Mouse (Mus musculus): ENCODE measurements at regions not wholly inside any gene's neighbourhood (a gene's known extent, or its start where the extent isn't known, plus 50 kb on each side); places are given as distances from the start of the nearest gene placed in this dataset.

DNA sequence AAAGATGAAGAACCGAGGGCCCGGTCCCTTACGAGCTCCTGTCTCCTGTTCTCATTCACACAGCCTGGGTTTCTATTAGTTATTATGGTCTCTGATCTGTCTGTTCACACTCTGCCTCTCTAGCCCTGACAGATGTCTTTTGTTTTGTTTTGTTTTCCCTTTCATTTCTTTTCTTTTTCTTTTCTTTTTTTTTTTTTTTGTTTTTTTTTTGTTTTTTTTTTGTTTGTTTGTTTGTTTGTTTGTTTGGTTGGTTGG, 55.8 kb upstream of the Cpm start:
- 78% methylated on average over 3 of the region's 3 CpGs for WGBS
- ATAC-seq (ENCODE audit: low read depth): no peak
- Histone ChIP-seq H3K9ac (replicated peaks; ENCODE audit: low read depth, low read length) (no peak overlapping the region), H3K9me3 (ENCODE audit: control insufficient read depth, low read length) (no peaks in the 10 kb centered on the region), H3K27me3 (ENCODE audit: control insufficient read depth, insufficient read depth, low read length) (no peaks in the 10 kb centered on the region), H3K4me1 (ENCODE audit: control insufficient read depth, insufficient read depth, low read length) (peaks cover 7% of the 10 kb centered on the region), H3K4me2 (ENCODE audit: low read depth, low read length) (no peak overlapping the region), H3K36me3 (ENCODE audit: control insufficient read depth, insufficient read depth, low read length) (no peaks in the 10 kb centered on the region), H3K27ac (ENCODE audit: low read depth, low read length) (no peak overlapping the region), H3K4me3 (ENCODE audit: low read depth, low read length) (no peak overlapping the region)

- ATAC-seq (ENCODE audit: low read depth): no peak
- Histone ChIP-seq H3K36me3 (ENCODE audit: control insufficient read depth, insufficient read depth, low read length) (no peaks in the 10 kb centered on the region), H3K27me3 (ENCODE audit: control insufficient read depth, insufficient read depth, low read length) (no peaks in the 10 kb centered on the region), H3K27ac (ENCODE audit: low read depth, low read length) (no peak overlapping the region), H3K9ac (replicated peaks; ENCODE audit: low read depth, low read length) (no peak overlapping the region), H3K9me3 (ENCODE audit: control insufficient read depth, low read length) (no peaks in the 10 kb centered on the region), H3K4me3 (ENCODE audit: low read depth, low read length) (no peak overlapping the region), H3K4me1 (ENCODE audit: control insufficient read depth, insufficient read depth, low read length) (peaks cover 7% of the 10 kb centered on the region), H3K4me2 (ENCODE audit: low read depth, low read length) (no peak overlapping the region)
- WGBS: 49% methylated on average over 13 of the region's 13 CpGs
Measured at GRCm38 (mm10) chr10:117572746-117573595, 56.3 kb upstream of the Cpm start.

DNA sequence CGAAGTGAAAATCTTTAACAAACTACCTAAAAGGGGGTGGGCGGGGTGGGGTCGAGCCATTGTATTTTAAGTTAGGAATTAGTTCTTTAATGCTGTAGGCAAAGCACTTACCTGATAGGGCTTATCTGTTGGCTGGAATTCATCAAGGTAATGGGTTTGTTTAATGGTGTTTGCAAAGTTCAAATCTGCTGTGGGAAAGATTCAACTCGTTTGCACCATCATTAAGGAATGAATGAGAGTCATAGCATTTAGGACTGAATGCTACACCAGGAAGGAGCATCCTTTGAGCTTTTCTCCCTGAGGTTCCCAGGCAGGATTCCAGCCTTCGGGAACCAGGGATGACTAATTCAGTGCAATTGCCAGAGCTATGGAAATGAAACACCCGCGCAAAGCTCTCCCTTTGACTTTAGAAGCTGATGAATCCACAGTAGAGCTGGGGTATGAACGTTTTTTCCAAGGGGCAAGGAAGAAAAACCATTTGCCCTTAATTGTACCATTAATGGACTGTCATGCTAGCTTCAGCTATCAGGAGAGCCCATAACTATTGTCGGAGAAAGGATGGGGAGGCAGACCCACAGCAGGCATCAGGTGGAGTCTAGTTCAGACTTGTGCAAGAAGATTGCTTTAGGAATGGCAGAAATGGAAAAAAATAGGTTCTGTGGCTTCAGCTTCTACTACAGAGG, 57.3 kb upstream of the Cpm start:
- peaks cover 7% of the 10 kb centered on the region for H3K4me1 ChIP-seq (ENCODE audit: control insufficient read depth, insufficient read depth, low read length)
- peak overlapping the region; percentile 71 for H3K4me2 ChIP-seq (ENCODE audit: low read depth, low read length)
- ATAC-seq (ENCODE audit: low read depth): no peak
- H3K4me3 ChIP-seq (ENCODE audit: low read depth, low read length): no peak overlapping the region
- WGBS: 6% methylated on average over 9 of the region's 9 CpGs
- no peaks in the 10 kb centered on the region for H3K9me3 ChIP-seq (ENCODE audit: control insufficient read depth, low read length)
- no peak overlapping the region for H3K9ac ChIP-seq (replicated peaks; ENCODE audit: low read depth, low read length)
- H3K27me3 ChIP-seq (ENCODE audit: control insufficient read depth, insufficient read depth, low read length): no peaks in the 10 kb centered on the region
- H3K27ac ChIP-seq (ENCODE audit: low read depth, low read length): no peak overlapping the region
- no peaks in the 10 kb centered on the region for H3K36me3 ChIP-seq (ENCODE audit: control insufficient read depth, insufficient read depth, low read length)

DNA sequence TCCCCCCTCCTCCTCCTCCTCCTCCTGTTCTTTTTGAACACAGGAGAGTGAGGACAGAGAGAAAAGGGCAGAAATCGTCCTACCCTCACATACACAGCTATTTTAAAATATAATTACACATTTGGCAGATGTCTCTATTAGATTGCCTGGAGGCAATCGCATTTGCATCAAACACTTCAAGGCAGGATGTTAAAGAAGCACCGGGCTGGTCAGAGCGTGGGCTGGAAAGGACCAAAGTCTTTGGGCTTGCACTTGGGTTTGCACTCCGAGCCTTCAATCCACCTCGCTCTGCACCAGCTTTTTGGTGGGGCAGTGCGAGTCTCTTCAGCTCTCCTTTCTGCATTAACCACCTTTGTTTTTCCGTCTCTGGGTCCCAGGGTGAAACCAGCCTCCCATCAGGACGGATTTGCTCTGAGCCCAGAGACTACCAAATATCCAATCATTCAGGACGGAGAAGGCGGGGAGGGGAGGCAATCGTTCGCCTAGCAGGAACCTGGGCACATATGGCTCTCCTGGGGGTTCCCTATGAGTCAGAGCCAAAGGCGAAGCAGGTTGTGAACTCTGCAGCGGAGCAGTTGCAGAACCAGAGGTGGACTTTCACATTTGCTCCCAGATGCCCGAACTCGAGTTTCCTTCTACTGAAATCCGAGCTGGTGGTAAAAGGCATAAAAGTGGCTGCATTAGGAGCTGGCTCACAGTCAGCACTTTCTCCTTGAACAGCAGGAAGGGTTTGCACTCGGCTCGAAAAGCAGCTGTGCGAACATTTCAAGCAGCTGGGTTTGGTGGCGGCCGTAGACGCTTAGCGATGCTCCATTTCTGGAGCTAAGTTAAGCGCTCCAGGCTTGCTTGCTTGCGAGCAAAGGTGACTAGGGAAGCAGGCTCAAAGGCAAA, 58.1 kb upstream of the Cpm start:
- Histone ChIP-seq H3K4me1 (ENCODE audit: control insufficient read depth, insufficient read depth, low read length) (peaks cover 7% of the 10 kb centered on the region), H3K4me3 (ENCODE audit: low read depth, low read length) (peak overlapping the region; percentile 27), H3K27ac (ENCODE audit: low read depth, low read length) (0 out of 2 replicates have a peak overlapping the region, but pooled peaks have one; percentile 12), H3K9me3 (ENCODE audit: control insufficient read depth, low read length) (no peaks in the 10 kb centered on the region), H3K36me3 (ENCODE audit: control insufficient read depth, insufficient read depth, low read length) (no peaks in the 10 kb centered on the region), H3K9ac (replicated peaks; ENCODE audit: low read depth, low read length) (peak overlapping the region; percentile 21; the same call in 1 of the 2 replicates), H3K4me2 (ENCODE audit: low read depth, low read length) (peak overlapping the region; percentile 71), H3K27me3 (ENCODE audit: control insufficient read depth, insufficient read depth, low read length) (no peaks in the 10 kb centered on the region)
- ATAC-seq (ENCODE audit: low read depth): peak; percentile 51; the same call in 1 of the 2 replicates
- WGBS: under 1% methylated on average over 27 of the region's 27 CpGs

DNA sequence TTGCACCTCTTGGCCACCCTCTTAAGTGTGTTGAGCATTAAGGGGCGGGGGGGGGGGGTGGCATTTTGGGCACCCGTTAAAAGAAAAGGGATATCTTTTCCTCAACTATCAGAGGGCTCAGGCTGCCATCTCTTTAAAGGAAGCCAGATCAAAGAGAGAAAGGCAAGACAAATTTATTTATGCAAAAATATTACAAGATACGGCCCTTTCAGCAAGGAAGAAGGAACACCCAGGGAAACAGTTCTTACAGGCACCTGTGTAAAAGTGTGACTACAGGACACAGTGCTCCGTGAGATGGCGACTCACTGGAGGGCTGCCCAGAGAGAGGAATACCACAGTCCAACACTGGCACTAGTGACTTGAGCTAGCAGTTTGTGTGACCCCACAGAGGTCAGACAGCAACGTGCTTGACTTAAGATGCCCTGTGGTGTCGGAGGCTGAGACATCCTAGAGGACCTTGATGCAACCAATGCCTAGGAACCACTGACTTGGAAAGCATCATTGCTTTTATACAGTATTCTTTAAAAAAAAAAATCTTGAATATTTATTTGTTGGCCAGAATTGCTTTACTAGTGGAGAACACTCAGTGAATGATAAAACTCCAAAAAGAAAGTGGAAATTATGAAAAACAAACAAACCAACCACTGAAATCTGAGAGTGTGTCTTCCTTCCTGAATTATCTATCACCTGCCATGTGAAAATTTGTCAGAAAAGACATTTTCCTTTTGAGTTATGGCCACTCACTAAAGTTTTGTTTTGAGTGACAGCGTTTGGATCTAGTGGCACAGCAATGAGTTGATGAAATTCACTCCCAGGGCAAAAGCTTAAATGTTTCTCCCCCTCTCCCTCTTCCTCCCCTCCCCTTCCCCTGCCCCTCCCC, 59.0 kb upstream of the Cpm start:
- Histone ChIP-seq H3K4me1 (ENCODE audit: control insufficient read depth, insufficient read depth, low read length) (peaks cover 7% of the 10 kb centered on the region), H3K9me3 (ENCODE audit: control insufficient read depth, low read length) (no peaks in the 10 kb centered on the region), H3K9ac (replicated peaks; ENCODE audit: low read depth, low read length) (no peak overlapping the region), H3K4me2 (ENCODE audit: low read depth, low read length) (peak overlapping the region; percentile 71; the same call in 1 of the 2 replicates), H3K27me3 (ENCODE audit: control insufficient read depth, insufficient read depth, low read length) (no peaks in the 10 kb centered on the region), H3K36me3 (ENCODE audit: control insufficient read depth, insufficient read depth, low read length) (no peaks in the 10 kb centered on the region), H3K4me3 (ENCODE audit: low read depth, low read length) (no peak overlapping the region), H3K27ac (ENCODE audit: low read depth, low read length) (no peak overlapping the region)
- 60% methylated on average over 8 of the region's 8 CpGs for WGBS
- no peak for ATAC-seq (ENCODE audit: low read depth)

DNA sequence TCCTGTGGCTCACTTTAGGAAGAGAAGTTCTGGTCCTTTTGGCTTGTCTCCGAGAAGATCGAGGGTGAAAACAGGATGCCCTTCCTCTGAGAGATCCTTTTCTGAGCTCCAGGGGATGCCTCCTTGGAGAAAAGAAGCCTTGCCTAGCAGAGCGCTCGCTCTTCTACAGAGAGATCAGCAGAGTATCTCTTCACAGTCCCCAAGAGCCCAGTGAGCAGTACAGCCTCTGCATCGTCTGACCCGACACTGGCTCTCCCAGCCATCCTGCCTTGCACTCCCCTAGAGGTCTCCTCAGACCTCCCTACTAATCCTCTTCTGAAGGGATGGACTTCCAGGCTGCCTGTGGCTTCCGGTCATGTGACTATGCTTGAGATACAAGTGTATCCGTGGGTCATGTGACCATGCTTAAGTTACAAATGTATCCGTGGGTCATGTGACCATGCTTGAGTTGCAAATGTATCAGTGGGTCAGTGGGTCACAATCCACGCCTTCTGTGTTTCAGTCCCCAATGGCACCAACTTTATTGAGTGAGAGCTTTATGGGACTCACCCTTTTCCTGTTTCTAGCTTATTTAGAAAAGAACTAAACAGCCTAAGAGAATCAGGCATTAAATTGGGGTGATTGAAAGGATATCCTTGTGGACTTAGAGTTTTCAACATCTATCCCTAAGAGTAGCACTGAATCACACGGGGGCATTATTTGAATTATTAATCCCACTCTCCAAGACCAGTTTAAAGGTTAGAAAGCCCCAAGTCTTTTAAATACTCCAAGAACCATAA, 59.8 kb upstream of the Cpm start:
- WGBS: 75% methylated on average over 11 of the region's 11 CpGs
- ATAC-seq (ENCODE audit: low read depth): no peak

DNA sequence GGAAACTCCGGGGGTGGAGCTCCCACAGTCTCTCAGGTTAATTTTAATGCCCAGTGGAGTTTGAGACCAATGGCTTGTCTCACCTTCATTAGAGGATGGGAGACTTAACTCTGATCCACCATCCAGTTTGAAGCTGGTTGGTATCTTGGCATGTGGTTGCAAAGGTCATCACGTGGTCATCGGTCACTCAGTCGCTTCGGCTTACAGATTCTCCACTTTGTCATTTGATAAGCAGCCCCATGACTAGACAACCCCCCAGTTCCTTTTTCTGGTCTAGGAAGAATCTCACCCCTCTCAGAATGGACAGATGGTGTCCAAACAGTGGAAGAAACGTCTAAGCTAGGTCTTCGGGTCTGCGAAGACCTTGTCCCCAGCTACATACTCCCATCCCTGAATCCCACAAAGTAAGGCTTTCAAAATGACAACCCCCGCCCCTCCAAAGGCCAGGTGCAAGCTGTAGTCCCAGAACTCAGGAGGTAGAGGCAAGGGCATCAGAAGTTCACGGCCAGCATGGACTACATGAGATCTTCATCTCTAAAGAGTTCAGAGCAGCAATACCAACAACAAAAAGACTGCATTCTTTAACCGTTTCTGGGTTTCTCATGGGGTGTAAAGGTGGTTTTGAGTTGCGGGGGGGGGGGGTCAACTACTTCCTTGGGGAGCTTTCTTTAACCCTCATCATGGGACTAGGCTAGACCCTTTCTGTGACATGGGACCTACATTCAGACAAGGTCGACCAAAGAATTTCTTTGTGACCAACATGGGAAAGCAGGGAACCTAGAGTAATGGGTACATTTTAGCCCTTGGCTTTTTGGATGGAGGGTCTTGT, 60.6 kb upstream of the Cpm start:
- H3K4me3 ChIP-seq (ENCODE audit: low read depth, low read length): no peak overlapping the region
- ATAC-seq (ENCODE audit: low read depth): no peak
- H3K36me3 ChIP-seq (ENCODE audit: control insufficient read depth, insufficient read depth, low read length): no peaks in the 10 kb centered on the region
- no peak overlapping the region for H3K27ac ChIP-seq (ENCODE audit: low read depth, low read length)
- H3K9ac ChIP-seq (replicated peaks; ENCODE audit: low read depth, low read length): no peak overlapping the region
- H3K4me1 ChIP-seq (ENCODE audit: control insufficient read depth, insufficient read depth, low read length): peaks cover 7% of the 10 kb centered on the region
- no peaks in the 10 kb centered on the region for H3K27me3 ChIP-seq (ENCODE audit: control insufficient read depth, insufficient read depth, low read length)
- 96% methylated on average over 13 of the region's 13 CpGs for WGBS
- no peak overlapping the region for H3K4me2 ChIP-seq (ENCODE audit: low read depth, low read length)
- H3K9me3 ChIP-seq (ENCODE audit: control insufficient read depth, low read length): no peaks in the 10 kb centered on the region

More for the DNA sequence above, 59.8 kb upstream of the Cpm start:
- Histone ChIP-seq H3K36me3 (ENCODE audit: control insufficient read depth, insufficient read depth, low read length) (no peaks in the 10 kb centered on the region), H3K27me3 (ENCODE audit: control insufficient read depth, insufficient read depth, low read length) (no peaks in the 10 kb centered on the region), H3K4me1 (ENCODE audit: control insufficient read depth, insufficient read depth, low read length) (peaks cover 7% of the 10 kb centered on the region), H3K9ac (replicated peaks; ENCODE audit: low read depth, low read length) (no peak overlapping the region), H3K4me2 (ENCODE audit: low read depth, low read length) (no peak overlapping the region), H3K27ac (ENCODE audit: low read depth, low read length) (no peak overlapping the region), H3K4me3 (ENCODE audit: low read depth, low read length) (no peak overlapping the region), H3K9me3 (ENCODE audit: control insufficient read depth, low read length) (no peaks in the 10 kb centered on the region)

Data from neural tube, embryonic 14.5 days (tissue).